Mouse (Mus musculus) brain, embryonic 14.5 days (tissue): ENCODE data around the gene Bspry.

Experiments
- CTCF ChIP-seq: fragments of 200-500 bp; IDR thresholded peaks from 2 replicates; pipeline ENCODE4 v1.5.1; 2012; ENCODE audit warnings: inconsistent platforms, mild to moderate bottlenecking, moderate library complexity, borderline replicate concordance; ENCODE audit not compliant: insufficient read depth, insufficient read length; ENCODE audit errors: extremely low read depth
- POLR2A ChIP-seq: fragments of 200-500 bp; IDR thresholded peaks from 2 replicates; pipeline ENCODE4 v1.6.1; 2012; ENCODE audit warnings: mild to moderate bottlenecking, inconsistent platforms, borderline replicate concordance; ENCODE audit not compliant: poor library complexity, insufficient read depth, insufficient read length, severe bottlenecking; ENCODE audit errors: extremely low read depth

GRCm38 (mm10) chr4:62520892-62521400 is 41.1 kb downstream of the Bspry start:
- TF ChIP-seq CTCF (no peak), POLR2A (no peak)
